Mouse (Mus musculus) telencephalon, adult 2 months (tissue): ENCODE data around the gene Egr4.

Source experiments
- DNase-seq: peaks from one replicate; pipeline ENCODE4 v3.0.0-alpha.2; 2011; ENCODE audit warnings: low read depth, low spot score

Egr4 gene

GRCm38 (mm10) chr6:85513531-85513910 is at the start of gene Egr4:
TSS of gene Egr4 (minus strand) at chr6:85513589.
- peak; percentile 92 for DNase-seq

GRCm38 (mm10) chr6:85562374-85562773 is 49.0 kb upstream of the Egr4 start:
- no peak for DNase-seq

- DNase-seq, result no peak
Observed at GRCm38 (mm10) chr6:85547642-85548041, 34.3 kb upstream of the Egr4 start.

- DNase-seq, result peak; percentile 74
Observed at GRCm38 (mm10) chr6:85544251-85544881, 31.0 kb upstream of the Egr4 start.

GRCm38 (mm10) chr6:85543351-85544175 is 30.2 kb upstream of the Egr4 start:
- DNase-seq, result no peak

GRCm38 (mm10) chr6:85522825-85523224 is 9.4 kb upstream of the Egr4 start:
- no peak for DNase-seq

GRCm38 (mm10) chr6:85522026-85522425 is 8.6 kb upstream of the Egr4 start:
- DNase-seq, result no peak

GRCm38 (mm10) chr6:85518091-85518693 is 4.8 kb upstream of the Egr4 start:
- DNase-seq, result no peak

GRCm38 (mm10) chr6:85515941-85516340 is 2.6 kb upstream of the Egr4 start:
- no peak for DNase-seq

GRCm38 (mm10) chr6:85512577-85513530 is 535 bp downstream of the Egr4 start:
- no peak for DNase-seq

- no peak for DNase-seq
Observed at GRCm38 (mm10) chr6:85512056-85512440, 1.3 kb downstream of the Egr4 start.

GRCm38 (mm10) chr6:85511286-85512055 is 1.9 kb downstream of the Egr4 start:
- no peak for DNase-seq

GRCm38 (mm10) chr6:85510476-85510875 is 2.9 kb downstream of the Egr4 start:
- DNase-seq, result no peak

- DNase-seq, result no peak
Observed at GRCm38 (mm10) chr6:85508602-85509001, 4.8 kb downstream of the Egr4 start.

- DNase-seq, result no peak
Observed at GRCm38 (mm10) chr6:85504908-85505307, 8.5 kb downstream of the Egr4 start.

GRCm38 (mm10) chr6:85502911-85503250 is 10.5 kb downstream of the Egr4 start, which contains the start of gene Fbxo41:
TSS of gene Fbxo41 (minus strand) at chr6:85502994.
- DNase-seq, result peak; percentile 68

- DNase-seq, result no peak
Observed at GRCm38 (mm10) chr6:85502103-85502910, 11.1 kb downstream of the Egr4 start.

GRCm38 (mm10) chr6:85501571-85502102 is 11.8 kb downstream of the Egr4 start:
- no peak for DNase-seq

GRCm38 (mm10) chr6:85500416-85500815 is 13.0 kb downstream of the Egr4 start:
- no peak for DNase-seq

- DNase-seq, result no peak
Observed at GRCm38 (mm10) chr6:85498147-85498546, 15.2 kb downstream of the Egr4 start.
